Mouse (Mus musculus): ENCODE results near the gene Gpr61. TPM values are rescaled to one million over a fixed set of nuclear protein-coding genes. Genes with fewer than 3 reads are reported as not detected.

Gene Gpr61
- polyA plus RNA-seq, 1 experiment: not detected

GRCm38 (mm10) chr3:108140786-108141185 is 13.9 kb downstream of the Gpr61 start:
- no peaks in the 10 kb centered on the region for H3K27me3 ChIP-seq (replicated peaks; ENCODE audit: control insufficient read depth, insufficient read depth, low read length)
- WGBS: 59% methylated on average over 4 of the region's 4 CpGs
- TF ChIP-seq POLR2A (IDR thresholded peaks at IDR 0.05; ENCODE audit: low read depth, low read length): no peak
- no peak for TF ChIP-seq CTCF (conservative IDR thresholded peaks at IDR 0.05; ENCODE audit: insufficient read depth, insufficient read length, low read depth, low read length)
- no peak overlapping the region for H3K4me3 ChIP-seq (ENCODE audit: insufficient read depth, low read depth, low read length)
- H3K4me1 ChIP-seq (ENCODE audit: control insufficient read depth, insufficient read depth, low read length): no peaks in the 10 kb centered on the region; the same call in 1 of the 2 replicates
- no peaks in the 10 kb centered on the region; the same call in 1 of the 2 replicates for H3K36me3 ChIP-seq (ENCODE audit: control insufficient read depth, insufficient read depth, low read length)
- DNase-seq: no peak
- no peak overlapping the region for H3K27ac ChIP-seq (ENCODE audit: insufficient read depth, low read depth, low read length)

- H3K27me3 ChIP-seq (replicated peaks; ENCODE audit: control insufficient read depth, insufficient read depth, low read length): no peaks in the 10 kb centered on the region
- no peaks in the 10 kb centered on the region; the same call in 1 of the 2 replicates for H3K4me1 ChIP-seq (ENCODE audit: control insufficient read depth, insufficient read depth, low read length)
- WGBS: 45% methylated on average over 1 of the region's 1 CpGs
- TF ChIP-seq POLR2A (IDR thresholded peaks at IDR 0.05; ENCODE audit: low read depth, low read length) (no peak), CTCF (conservative IDR thresholded peaks at IDR 0.05; ENCODE audit: insufficient read depth, insufficient read length, low read depth, low read length) (no peak)
- DNase-seq: no peak
- no peak overlapping the region for H3K4me3 ChIP-seq (ENCODE audit: insufficient read depth, low read depth, low read length)
- H3K36me3 ChIP-seq (ENCODE audit: control insufficient read depth, insufficient read depth, low read length): no peaks in the 10 kb centered on the region; the same call in 1 of the 2 replicates
- H3K27ac ChIP-seq (ENCODE audit: insufficient read depth, low read depth, low read length): no peak overlapping the region
Measured at GRCm38 (mm10) chr3:108139113-108139512, 15.6 kb downstream of the Gpr61 start.

- 64% methylated on average over 11 of the region's 11 CpGs for whole genome bisulfite sequencing
- DNase-seq: no peak
- Histone ChIP-seq H3K27ac (ENCODE audit: insufficient read depth, low read depth, low read length) (no peak overlapping the region), H3K27me3 (replicated peaks; ENCODE audit: control insufficient read depth, insufficient read depth, low read length) (no peaks in the 10 kb centered on the region), H3K4me3 (ENCODE audit: insufficient read depth, low read depth, low read length) (no peak overlapping the region), H3K4me1 (ENCODE audit: control insufficient read depth, insufficient read depth, low read length) (peaks cover 11% of the 10 kb centered on the region), H3K36me3 (ENCODE audit: control insufficient read depth, insufficient read depth, low read length) (no peaks in the 10 kb centered on the region)
- TF ChIP-seq CTCF (conservative IDR thresholded peaks at IDR 0.05; ENCODE audit: insufficient read depth, insufficient read length, low read depth, low read length) (no peak), POLR2A (IDR thresholded peaks at IDR 0.05; ENCODE audit: low read depth, low read length) (no peak)
Measured at GRCm38 (mm10) chr3:108134701-108135100, 20.0 kb downstream of the Gpr61 start.

- Histone ChIP-seq H3K36me3 (ENCODE audit: control insufficient read depth, insufficient read depth, low read length) (no peaks in the 10 kb centered on the region; the same call in 1 of the 2 replicates), H3K4me3 (ENCODE audit: insufficient read depth, low read depth, low read length) (no peak overlapping the region), H3K27me3 (replicated peaks; ENCODE audit: control insufficient read depth, insufficient read depth, low read length) (no peaks in the 10 kb centered on the region), H3K27ac (ENCODE audit: insufficient read depth, low read depth, low read length) (no peak overlapping the region), H3K4me1 (ENCODE audit: control insufficient read depth, insufficient read depth, low read length) (peaks cover 11% of the 10 kb centered on the region)
- TF ChIP-seq POLR2A (IDR thresholded peaks at IDR 0.05; ENCODE audit: low read depth, low read length) (no peak), CTCF (conservative IDR thresholded peaks at IDR 0.05; ENCODE audit: insufficient read depth, insufficient read length, low read depth, low read length) (no peak)
- 39% methylated on average over 1 of the region's 1 CpGs for WGBS
- no peak for DNase-seq
Measured at GRCm38 (mm10) chr3:108132484-108132883, 22.2 kb downstream of the Gpr61 start.

- no peaks in the 10 kb centered on the region; the same call in 1 of the 2 replicates for H3K36me3 ChIP-seq (ENCODE audit: control insufficient read depth, insufficient read depth, low read length)
Measured at GRCm38 (mm10) chr3:108131821-108132220, 22.9 kb downstream of the Gpr61 start.

GRCm38 (mm10) chr3:108131216-108131615 is 23.5 kb downstream of the Gpr61 start:
- Histone ChIP-seq H3K27me3 (replicated peaks; ENCODE audit: control insufficient read depth, insufficient read depth, low read length) (no peaks in the 10 kb centered on the region), H3K4me1 (ENCODE audit: control insufficient read depth, insufficient read depth, low read length) (peaks cover 11% of the 10 kb centered on the region), H3K27ac (ENCODE audit: insufficient read depth, low read depth, low read length) (no peak overlapping the region), H3K4me3 (ENCODE audit: insufficient read depth, low read depth, low read length) (no peak overlapping the region), H3K36me3 (ENCODE audit: control insufficient read depth, insufficient read depth, low read length) (no peaks in the 10 kb centered on the region; the same call in 1 of the 2 replicates)
- TF ChIP-seq CTCF (conservative IDR thresholded peaks at IDR 0.05; ENCODE audit: insufficient read depth, insufficient read length, low read depth, low read length): no peak
- no peak for TF ChIP-seq POLR2A (IDR thresholded peaks at IDR 0.05; ENCODE audit: low read depth, low read length)
- WGBS: 47% methylated on average over 5 of the region's 5 CpGs
- DNase-seq: peak; percentile 55

More at GRCm38 (mm10) chr3:108131821-108132220, 22.9 kb downstream of the Gpr61 start:
- H3K4me3 ChIP-seq (ENCODE audit: insufficient read depth, low read depth, low read length): no peak overlapping the region
- 59% methylated on average over 1 of the region's 1 CpGs for WGBS
- H3K4me1 ChIP-seq (ENCODE audit: control insufficient read depth, insufficient read depth, low read length): peaks cover 11% of the 10 kb centered on the region
- TF ChIP-seq CTCF (conservative IDR thresholded peaks at IDR 0.05; ENCODE audit: insufficient read depth, insufficient read length, low read depth, low read length) (no peak), POLR2A (IDR thresholded peaks at IDR 0.05; ENCODE audit: low read depth, low read length) (no peak)
- no peak for DNase-seq
- H3K27me3 ChIP-seq (replicated peaks; ENCODE audit: control insufficient read depth, insufficient read depth, low read length): no peaks in the 10 kb centered on the region
- H3K27ac ChIP-seq (ENCODE audit: insufficient read depth, low read depth, low read length): no peak overlapping the region

- Histone ChIP-seq H3K36me3 (ENCODE audit: control insufficient read depth, insufficient read depth, low read length) (no peaks in the 10 kb centered on the region; the same call in 1 of the 2 replicates), H3K4me3 (ENCODE audit: insufficient read depth, low read depth, low read length) (no peak overlapping the region), H3K4me1 (ENCODE audit: control insufficient read depth, insufficient read depth, low read length) (peaks cover 11% of the 10 kb centered on the region), H3K27ac (ENCODE audit: insufficient read depth, low read depth, low read length) (no peak overlapping the region), H3K27me3 (replicated peaks; ENCODE audit: control insufficient read depth, insufficient read depth, low read length) (no peaks in the 10 kb centered on the region)
- DNase-seq: no peak
- TF ChIP-seq CTCF (conservative IDR thresholded peaks at IDR 0.05; ENCODE audit: insufficient read depth, insufficient read length, low read depth, low read length) (no peak), POLR2A (IDR thresholded peaks at IDR 0.05; ENCODE audit: low read depth, low read length) (no peak)
- 83% methylated on average over 4 of the region's 4 CpGs for WGBS
Measured at GRCm38 (mm10) chr3:108129804-108130203, 24.9 kb downstream of the Gpr61 start.

All from kidney, adult 2 months (tissue).